Mouse (Mus musculus) 3134 (cell line): ENCODE measurements around the gene Gm49320.

Experiments used
- DNase-seq: peaks from one replicate; pipeline ENCODE4 v3.0.0-alpha.2; 2011; ENCODE audit warnings: low spot score; ENCODE audit not compliant: insufficient read length; ENCODE audit errors: extremely low read depth

Gene Gm49320

GRCm38 (mm10) chr8:4258233-4258632 is 19.6 kb downstream of the Gm49320 start:
- peak; percentile 70 for DNase-seq

- DNase-seq, result no peak
Measured at GRCm38 (mm10) chr8:4258678-4259077, 20.0 kb downstream of the Gm49320 start.

- DNase-seq, result peak; percentile 90
Measured at GRCm38 (mm10) chr8:4259125-4259804, 20.6 kb downstream of the Gm49320 start, which contains the start of gene Ctxn1. TSS of gene Ctxn1 (minus strand) at chr8:4259274.

- no peak for DNase-seq
Measured at GRCm38 (mm10) chr8:4259805-4260170, 21.1 kb downstream of the Gm49320 start.

GRCm38 (mm10) chr8:4263105-4263791 is 24.6 kb downstream of the Gm49320 start:
- DNase-seq, result no peak

- no peak for DNase-seq
Measured at GRCm38 (mm10) chr8:4265160-4265914, 26.7 kb downstream of the Gm49320 start.

GRCm38 (mm10) chr8:4267627-4268026 is 29.0 kb downstream of the Gm49320 start:
- no peak for DNase-seq

- no peak for DNase-seq
Measured at GRCm38 (mm10) chr8:4269609-4270008, 30.9 kb downstream of the Gm49320 start.

- DNase-seq, result peak; percentile 96
Measured at GRCm38 (mm10) chr8:4275275-4276110, 36.8 kb downstream of the Gm49320 start, which contains the start of gene Timm44. TSS of gene Timm44 (minus strand) at chr8:4275913.

GRCm38 (mm10) chr8:4276111-4276465 is 37.4 kb downstream of the Gm49320 start:
- no peak for DNase-seq

GRCm38 (mm10) chr8:4292738-4293137 is 54.1 kb downstream of the Gm49320 start:
- DNase-seq, result no peak

GRCm38 (mm10) chr8:4297822-4298221 is 59.2 kb downstream of the Gm49320 start:
- DNase-seq, result no peak
